Mouse (Mus musculus): ENCODE data around the gene Cd163l1. TPM values are rescaled to one million over a fixed set of nuclear protein-coding genes. Genes with fewer than 3 reads are reported as not detected.

Cd163l1 gene
- total RNA-seq (2014; fragmentation: Nextera tagmentation) (not detected in 2 replicates), total RNA-seq (2017) (not detected in 2 replicates), polyA plus RNA-seq (2012) (not detected in 2 replicates)

DNA sequence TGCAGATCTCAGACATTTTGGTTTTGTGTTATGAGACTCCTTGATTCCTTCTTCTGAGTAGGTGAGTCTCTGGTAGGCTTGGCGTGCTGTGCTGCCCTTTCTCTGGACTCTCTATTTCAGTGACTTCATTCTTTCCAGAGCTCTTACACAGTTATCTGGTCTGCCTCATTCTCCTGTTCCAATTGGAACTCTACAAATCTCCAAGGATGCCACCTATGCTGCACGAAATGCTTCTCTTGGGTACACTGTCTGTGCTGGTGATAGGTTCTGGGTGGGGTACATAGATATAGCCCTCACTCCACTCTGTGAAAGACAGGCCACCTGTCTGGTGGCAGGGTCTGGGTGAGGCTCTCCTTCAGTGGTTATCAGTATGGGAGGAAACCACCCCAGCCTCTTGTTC is at the start of gene Cd163l1:
Cd163l1 (plus strand) TSS at position 301 of the 400 bp plus-strand sequence.
- ATAC-seq (ENCODE audit: extremely low read depth, insufficient number of reproducible peaks, low FRiP score, poor library complexity, severe bottlenecking) (no peak), DNase-seq (ENCODE audit: low spot score) (no peak)
- no peak for TF ChIP-seq CTCF (IDR thresholded peaks at IDR 0.05; ENCODE audit: low read depth, low read length)
- TF ChIP-seq TAL1 (conservative IDR thresholded peaks at IDR 0.05; ENCODE audit: low read depth, low read length), result no peak
- TF ChIP-seq GATA1 (IDR thresholded peaks at IDR 0.05; ENCODE audit: borderline replicate concordance, low read length), result no peak
- TF ChIP-seq GATA2 (IDR thresholded peaks at IDR 0.05; ENCODE audit: borderline replicate concordance, low read depth, low read length), result no peak
- TF ChIP-seq POLR2AphosphoS5 (IDR thresholded peaks at IDR 0.05; ENCODE audit: insufficient replicate concordance, low read depth, low read length), result no peak
- no peak within 1 kb of the TSS for H3K4me3 ChIP-seq (ENCODE audit: low read depth, low read length)
- H3K9me3 ChIP-seq (replicated peaks), result no peaks in the 10 kb centered on the region
- no peaks in the 10 kb centered on the region for H3K36me3 ChIP-seq (replicated peaks)
- H3K27me3 ChIP-seq (ENCODE audit: insufficient read depth, low read length), result peaks cover 12% of the 10 kb centered on the region; the same call in 1 of the 2 replicates
- H3K4me1 ChIP-seq (ENCODE audit: insufficient read depth, low read depth, low read length), result peaks cover 13% of the 10 kb centered on the region

DNA sequence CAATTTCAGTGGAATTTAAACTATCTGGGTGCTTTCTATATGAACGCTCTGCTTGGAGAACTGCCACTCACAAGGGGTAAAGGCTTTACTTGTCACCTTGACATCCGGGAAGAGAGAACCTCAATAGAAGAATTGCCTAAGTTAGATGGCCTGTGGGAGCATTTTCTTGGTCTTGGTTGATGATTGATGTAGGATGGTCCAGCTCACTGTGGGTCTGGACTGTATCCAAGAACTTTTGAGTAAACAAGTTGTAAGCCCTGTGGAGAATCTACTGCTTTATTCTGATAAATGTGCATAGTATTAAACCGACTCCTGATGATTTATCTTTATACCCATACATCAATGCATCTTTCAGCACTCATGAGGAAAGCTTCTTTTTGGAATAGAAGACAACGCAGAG is 48.7 kb upstream of the Cd163l1 start:
- Histone ChIP-seq H3K9me3 (replicated peaks) (no peaks in the 10 kb centered on the region), H3K36me3 (replicated peaks) (no peaks in the 10 kb centered on the region), H3K4me3 (ENCODE audit: low read depth, low read length) (no peak overlapping the region), H3K27me3 (ENCODE audit: insufficient read depth, low read length) (peaks cover 15% of the 10 kb centered on the region), H3K4me1 (ENCODE audit: insufficient read depth, low read depth, low read length) (no peaks in the 10 kb centered on the region)
- DNase-seq (ENCODE audit: low spot score) (no peak), ATAC-seq (ENCODE audit: extremely low read depth, insufficient number of reproducible peaks, low FRiP score, poor library complexity, severe bottlenecking) (no peak)
- TF ChIP-seq GATA1 (IDR thresholded peaks at IDR 0.05; ENCODE audit: borderline replicate concordance, low read length) (no peak), POLR2AphosphoS5 (IDR thresholded peaks at IDR 0.05; ENCODE audit: insufficient replicate concordance, low read depth, low read length) (no peak), GATA2 (IDR thresholded peaks at IDR 0.05; ENCODE audit: borderline replicate concordance, low read depth, low read length) (no peak), TAL1 (conservative IDR thresholded peaks at IDR 0.05; ENCODE audit: low read depth, low read length) (no peak), CTCF (IDR thresholded peaks at IDR 0.05; ENCODE audit: low read depth, low read length) (no peak)

DNA sequence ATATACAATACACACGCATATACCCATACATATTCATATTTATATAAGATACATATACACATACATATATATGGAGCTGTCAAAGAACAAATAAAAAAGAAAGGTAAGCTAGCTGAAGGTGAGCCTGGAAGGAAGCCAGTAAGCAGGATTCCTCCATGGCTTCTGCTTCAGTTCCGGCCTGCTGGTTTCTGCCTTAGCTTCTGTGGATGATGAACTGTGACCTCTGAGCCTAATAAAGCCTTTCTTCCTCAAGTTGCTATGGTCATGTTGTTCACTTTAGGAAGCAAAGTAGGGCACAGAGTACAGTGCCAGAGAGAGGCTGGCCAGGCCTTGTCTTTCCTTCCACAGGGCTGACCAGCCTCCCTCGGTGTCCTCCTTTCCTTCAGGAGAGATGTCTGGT is 47.2 kb upstream of the Cd163l1 start:
- no peaks in the 10 kb centered on the region for H3K4me1 ChIP-seq (ENCODE audit: insufficient read depth, low read depth, low read length)
- no peak for DNase-seq (ENCODE audit: low spot score)
- TF ChIP-seq GATA2 (IDR thresholded peaks at IDR 0.05; ENCODE audit: borderline replicate concordance, low read depth, low read length) (no peak), POLR2AphosphoS5 (IDR thresholded peaks at IDR 0.05; ENCODE audit: insufficient replicate concordance, low read depth, low read length) (no peak), TAL1 (conservative IDR thresholded peaks at IDR 0.05; ENCODE audit: low read depth, low read length) (no peak), GATA1 (IDR thresholded peaks at IDR 0.05; ENCODE audit: borderline replicate concordance, low read length) (no peak), CTCF (IDR thresholded peaks at IDR 0.05; ENCODE audit: low read depth, low read length) (no peak)
- peaks cover 4% of the 10 kb centered on the region for H3K27me3 ChIP-seq (ENCODE audit: insufficient read depth, low read length)
- no peak overlapping the region for H3K4me3 ChIP-seq (ENCODE audit: low read depth, low read length)
- no peaks in the 10 kb centered on the region for H3K36me3 ChIP-seq (replicated peaks)
- ATAC-seq (ENCODE audit: extremely low read depth, insufficient number of reproducible peaks, low FRiP score, poor library complexity, severe bottlenecking), result no peak
- H3K9me3 ChIP-seq (replicated peaks), result no peaks in the 10 kb centered on the region

DNA sequence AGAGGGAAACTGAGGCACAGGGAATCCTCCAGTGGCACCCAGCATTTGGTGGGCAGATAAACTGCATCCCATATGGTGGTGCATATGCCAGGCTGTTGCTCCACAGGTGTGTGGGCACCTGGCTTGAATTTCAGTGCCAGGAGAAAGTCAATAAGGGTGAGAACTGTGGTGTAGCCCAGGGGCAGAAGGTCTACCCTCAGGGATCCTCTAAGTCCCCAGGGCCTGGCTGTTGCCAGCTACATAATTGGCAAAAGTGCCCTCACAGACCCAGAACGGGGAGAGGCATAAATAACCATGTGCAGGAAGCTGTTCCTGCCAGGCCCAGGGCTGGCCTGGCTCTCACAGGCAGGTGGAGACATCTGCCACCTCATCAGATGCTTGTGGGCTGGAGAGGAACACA is 45.1 kb upstream of the Cd163l1 start, which contains the start of gene Olfr523:
Olfr523 (plus strand) TSS at position 282 of the 400 bp plus-strand sequence.
- Histone ChIP-seq H3K4me3 (ENCODE audit: low read depth, low read length) (no peak within 1 kb of the TSS), H3K9me3 (replicated peaks) (no peaks in the 10 kb centered on the region), H3K36me3 (replicated peaks) (no peaks in the 10 kb centered on the region), H3K4me1 (ENCODE audit: insufficient read depth, low read depth, low read length) (no peaks in the 10 kb centered on the region), H3K27me3 (ENCODE audit: insufficient read depth, low read length) (peaks cover 12% of the 10 kb centered on the region)
- TF ChIP-seq GATA2 (IDR thresholded peaks at IDR 0.05; ENCODE audit: borderline replicate concordance, low read depth, low read length), result no peak
- no peak for TF ChIP-seq GATA1 (IDR thresholded peaks at IDR 0.05; ENCODE audit: borderline replicate concordance, low read length)
- TF ChIP-seq POLR2AphosphoS5 (IDR thresholded peaks at IDR 0.05; ENCODE audit: insufficient replicate concordance, low read depth, low read length), result no peak
- TF ChIP-seq TAL1 (conservative IDR thresholded peaks at IDR 0.05; ENCODE audit: low read depth, low read length), result no peak
- TF ChIP-seq CTCF (IDR thresholded peaks at IDR 0.05; ENCODE audit: low read depth, low read length), result no peak
- no peak for ATAC-seq (ENCODE audit: extremely low read depth, insufficient number of reproducible peaks, low FRiP score, poor library complexity, severe bottlenecking)
- DNase-seq (ENCODE audit: low spot score), result no peak

DNA sequence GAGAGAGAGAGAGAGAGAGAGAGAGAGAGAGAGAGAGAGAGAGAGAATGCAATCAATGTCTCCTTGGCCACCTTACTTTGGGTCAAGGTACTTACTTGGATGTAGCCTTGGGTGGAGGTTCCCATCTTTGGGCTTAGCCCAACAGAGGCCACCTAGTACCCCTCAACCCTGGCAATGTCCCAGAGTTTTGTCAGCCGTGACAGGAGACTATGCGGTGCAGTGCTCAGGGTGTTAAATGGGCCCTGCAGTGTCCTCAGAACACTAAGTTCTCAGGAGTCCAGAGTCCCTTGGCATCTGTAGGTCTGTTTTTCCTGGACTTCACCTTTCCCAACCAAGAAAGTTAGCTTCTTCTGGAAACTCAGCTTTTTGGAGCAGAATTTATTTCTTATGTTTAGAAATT is 38.9 kb upstream of the Cd163l1 start:
- no peaks in the 10 kb centered on the region for H3K4me1 ChIP-seq (ENCODE audit: insufficient read depth, low read depth, low read length)
- DNase-seq (ENCODE audit: low spot score) (no peak), ATAC-seq (ENCODE audit: extremely low read depth, insufficient number of reproducible peaks, low FRiP score, poor library complexity, severe bottlenecking) (no peak)
- peaks cover 17% of the 10 kb centered on the region for H3K27me3 ChIP-seq (ENCODE audit: insufficient read depth, low read length)
- TF ChIP-seq POLR2AphosphoS5 (IDR thresholded peaks at IDR 0.05; ENCODE audit: insufficient replicate concordance, low read depth, low read length), result no peak
- no peak for TF ChIP-seq CTCF (IDR thresholded peaks at IDR 0.05; ENCODE audit: low read depth, low read length)
- TF ChIP-seq GATA2 (IDR thresholded peaks at IDR 0.05; ENCODE audit: borderline replicate concordance, low read depth, low read length), result no peak
- no peak for TF ChIP-seq GATA1 (IDR thresholded peaks at IDR 0.05; ENCODE audit: borderline replicate concordance, low read length)
- no peak for TF ChIP-seq TAL1 (conservative IDR thresholded peaks at IDR 0.05; ENCODE audit: low read depth, low read length)
- H3K36me3 ChIP-seq (replicated peaks), result no peaks in the 10 kb centered on the region
- no peaks in the 10 kb centered on the region for H3K9me3 ChIP-seq (replicated peaks)
- H3K4me3 ChIP-seq (ENCODE audit: low read depth, low read length), result no peak overlapping the region

DNA sequence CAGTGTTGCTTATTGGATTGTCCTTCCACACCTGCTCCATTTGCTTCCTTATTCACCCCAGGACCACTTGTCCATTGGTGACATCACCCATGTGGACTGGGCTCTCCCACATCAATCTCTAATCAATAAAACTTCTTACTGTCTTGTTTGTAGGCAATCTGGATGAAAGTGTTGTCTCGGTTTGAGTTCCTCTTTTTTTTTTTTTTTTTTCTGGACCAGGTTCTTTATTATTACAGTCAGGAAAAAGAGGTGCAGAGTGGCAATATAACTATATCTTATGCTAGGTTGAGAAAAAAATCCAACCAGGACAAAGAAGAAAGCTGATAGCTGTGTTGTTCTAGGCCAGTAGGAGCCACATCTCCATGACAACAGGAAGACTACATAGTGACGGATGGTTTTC is 37.4 kb upstream of the Cd163l1 start:
- H3K27me3 ChIP-seq (ENCODE audit: insufficient read depth, low read length), result peaks cover 18% of the 10 kb centered on the region
- H3K4me3 ChIP-seq (ENCODE audit: low read depth, low read length), result no peak overlapping the region
- no peaks in the 10 kb centered on the region; the same call in 1 of the 2 replicates for H3K4me1 ChIP-seq (ENCODE audit: insufficient read depth, low read depth, low read length)
- TF ChIP-seq CTCF (IDR thresholded peaks at IDR 0.05; ENCODE audit: low read depth, low read length) (no peak), GATA2 (IDR thresholded peaks at IDR 0.05; ENCODE audit: borderline replicate concordance, low read depth, low read length) (no peak), TAL1 (conservative IDR thresholded peaks at IDR 0.05; ENCODE audit: low read depth, low read length) (no peak), GATA1 (IDR thresholded peaks at IDR 0.05; ENCODE audit: borderline replicate concordance, low read length) (no peak), POLR2AphosphoS5 (IDR thresholded peaks at IDR 0.05; ENCODE audit: insufficient replicate concordance, low read depth, low read length) (no peak)
- ATAC-seq (ENCODE audit: extremely low read depth, insufficient number of reproducible peaks, low FRiP score, poor library complexity, severe bottlenecking) (no peak), DNase-seq (ENCODE audit: low spot score) (no peak)
- no peaks in the 10 kb centered on the region for H3K9me3 ChIP-seq (replicated peaks)
- H3K36me3 ChIP-seq (replicated peaks), result no peaks in the 10 kb centered on the region
